Mouse (Mus musculus): ENCODE measurements around the gene Triobp. TPM values are rescaled to one million over a fixed set of nuclear protein-coding genes. Genes with fewer than 3 reads are reported as not detected.

Gene Triobp
- total RNA-seq, 4 experiments from 2014 or later: 10.8 to 16.3 (median 11.7) TPM

Small RNA genes within 50 kb of the gene (microRNA-seq; reads per million reads assigned to microRNA genes)
- gene Mir6956: 0 to 0.22 reads per million in 2 experiments

Other genes with a start within 250 kb of the Triobp start
- 100 to 1,000 TPM; 136 to 151 (median 145) TPM for gene Elfn2, start 229.0 kb upstream of the Triobp start, total RNA-seq (2022)
- 1 to 10 TPM; 4.2 to 8.9 (median 6.4) TPM for gene Mfng, start 174.2 kb upstream of the Triobp start, total RNA-seq (2022)
- gene Card10, start 144.7 kb upstream of the Triobp start, total RNA-seq (2022): 1 to 10 TPM; 4.9 to 5.4 (median 5.0) TPM
- gene Cdc42ep1, start 105.1 kb upstream of the Triobp start, total RNA-seq (2022): 10 to 100 TPM; 16.8 to 22.9 (median 20.1) TPM
- not detected for gene Lgals2, start 92.2 kb upstream of the Triobp start, total RNA-seq (2022)
- 10 to 100 TPM; 53.5 to 64.7 (median 57.6) TPM for gene Gga1, start 70.5 kb upstream of the Triobp start, total RNA-seq (2022)
- under 1 TPM in 2 of 4 experiments, not detected in 2; 0.36 to 0.46 TPM for gene Gm49510, start 48.1 kb upstream of the Triobp start, total RNA-seq (2022)
- gene Sh3bp1, start 48.0 kb upstream of the Triobp start, total RNA-seq (2022): 10 to 100 TPM; 26.2 to 38.6 (median 32.2) TPM
- gene Pdxp, start 33.8 kb upstream of the Triobp start, total RNA-seq (2022): 100 to 1,000 TPM; 157 to 176 (median 166) TPM
- gene Lgals1, start 21.0 kb upstream of the Triobp start, total RNA-seq (2022): 10 to 100 TPM; 19.2 to 31.4 (median 26.5) TPM
- 10 to 100 TPM; 35.8 to 43.5 (median 39.9) TPM for gene Nol12, start 12.8 kb upstream of the Triobp start, total RNA-seq (2022)
- 10 to 100 TPM; 84.9 to 94.2 (median 89.5) TPM for gene H1f0, start 80.7 kb downstream of the Triobp start, total RNA-seq (2022)
- under 1 TPM in 3 of 4 experiments, not detected in 1; 0.30 to 0.72 (median 0.37) TPM for gene Galr3, start 94.2 kb downstream of the Triobp start, total RNA-seq (2022)
- gene Ankrd54, start 115.2 kb downstream of the Triobp start, total RNA-seq (2022): 10 to 100 TPM; 16.5 to 20.1 (median 18.4) TPM
- gene Eif3l, start 127.5 kb downstream of the Triobp start, total RNA-seq (2022): 10 to 100 TPM; 73.8 to 77.0 (median 75.3) TPM
- gene Micall1, start 161.2 kb downstream of the Triobp start, total RNA-seq (2022): 10 to 100 TPM; 28.9 to 32.0 (median 30.4) TPM
- 100 to 1,000 TPM in 2 of 4 experiments, 10 to 100 TPM in 2; 83.7 to 108 (median 99.6) TPM for gene Polr2f, start 193.3 kb downstream of the Triobp start, total RNA-seq (2022)
- gene 1700088E04Rik, start 193.5 kb downstream of the Triobp start, total RNA-seq (2022): 10 to 100 TPM; 10.1 to 14.4 (median 11.3) TPM
- 10 to 100 TPM; 30.5 to 36.3 (median 32.6) TPM for gene Sox10, start 217.5 kb downstream of the Triobp start, total RNA-seq (2022)

Data from left cerebral cortex, adult 8-10 months (tissue).